Mouse (Mus musculus) lung, postnatal 0 days (tissue): ENCODE results near the gene Ubxn2a. TPM values are rescaled to one million over a fixed set of nuclear protein-coding genes. Genes with fewer than 3 reads are reported as not detected.

ENCODE experiments used
- ATAC-seq: fragments of 200-750 bp; cut with Nextera tagmentation; 2 replicates; pipeline ENCODE4 v1.8.0; 2017; ENCODE audit warnings: moderate library complexity
- DNase-seq: peaks from one replicate; pipeline ENCODE4 v3.0.0-alpha.2; 2016; ENCODE audit warnings: low spot score
- H3K27ac ChIP-seq: fragments of 300-500 bp; sonication (generic); 2 replicates; pipeline ENCODE4 v1.5.1; 2014; ENCODE audit warnings: antibody characterized with exemption, mild to moderate bottlenecking, low read length, mixed read lengths
- H3K27me3 ChIP-seq: fragments of 300-500 bp; sonication (generic); replicated peaks from 2 replicates; pipeline ENCODE4 v1.6.1; 2014; ENCODE audit warnings: low read length, mixed read lengths; ENCODE audit not compliant: insufficient read depth
- H3K36me3 ChIP-seq: fragments of 300-500 bp; sonication (generic); 2 replicates; pipeline ENCODE4 v1.6.1; 2014; ENCODE audit warnings: low read length, mixed read lengths; ENCODE audit not compliant: insufficient read depth
- H3K4me1 ChIP-seq: fragments of 300-500 bp; sonication (generic); 2 replicates; pipeline ENCODE4 v1.6.1; 2014; ENCODE audit warnings: antibody characterized with exemption, low read depth, low read length, mixed read lengths; ENCODE audit not compliant: insufficient read depth
- H3K4me2 ChIP-seq: fragments of 300-500 bp; sonication (generic); replicated peaks from 2 replicates; pipeline ENCODE4 v1.6.1; 2014; ENCODE audit warnings: low read depth, mild to moderate bottlenecking, low read length, moderate library complexity, mixed read lengths
- H3K4me3 ChIP-seq: fragments of 300-500 bp; sonication (generic); 2 replicates; pipeline ENCODE4 v1.5.1; 2014; ENCODE audit warnings: low read depth, low read length
- H3K9ac ChIP-seq: fragments of 300-500 bp; sonication (generic); replicated peaks from 2 replicates; pipeline ENCODE4 v1.6.1; 2014; ENCODE audit warnings: low read depth, mild to moderate bottlenecking
- H3K9me3 ChIP-seq: fragments of 300-500 bp; sonication (generic); 2 replicates; pipeline ENCODE4 v1.6.1; 2016; ENCODE audit warnings: low read length, mixed read lengths
- CTCF ChIP-seq: IDR thresholded peaks from 2 replicates; pipeline ENCODE4 v1.5.1; 2016; ENCODE audit warnings: antibody characterized with exemption, mild to moderate bottlenecking
- EP300 ChIP-seq: IDR thresholded peaks from 2 replicates; pipeline ENCODE4 v1.6.1; 2016; ENCODE audit warnings: antibody characterized with exemption, mild to moderate bottlenecking, control low read depth
- WGBS: fragments of 180-500 bp; shearing (Covaris S2); extraction: QIAGEN DNeasy Blood & Tissue Kit; methylation state at CpG from one replicate; pipeline ENCODE4 v1.1.7; 2014; 5-methylcytosine and 5-hydroxymethylcytosine counted together
- polyA plus RNA-seq: library from polyadenylated mRNA; unstranded; fragments of >200 nt; fragmentation: Nextera tagmentation; extraction: Ambion mirVana; gene quantifications from 2 replicates; pipeline ENCODE4 v1.2.1, GENCODE M21; 2015

Ubxn2a gene
- polyA plus RNA-seq: 30.9 and 32.6 TPM in 2 replicates

- Histone ChIP-seq H3K4me1 (no peaks in the 10 kb centered on the region), H3K27me3 (no peaks in the 10 kb centered on the region), H3K36me3 (no peaks in the 10 kb centered on the region), H3K27ac (peak within 1 kb of the TSS; percentile 93), H3K9ac (peak within 1 kb of the TSS; percentile 79), H3K4me2 (peak within 1 kb of the TSS; percentile 87), H3K4me3 (peak within 1 kb of the TSS; percentile 80), H3K9me3 (no peaks in the 10 kb centered on the region)
- TF ChIP-seq CTCF (peak; percentile 48), EP300 (no peak)
- WGBS: 1% methylated on average over 121 of the region's 125 CpGs
- peak; percentile 96 for ATAC-seq
- DNase-seq: peak; percentile 95
Measured at GRCm38 (mm10) chr12:4906951-4907906, at the start of gene Ubxn2a. Gene Ubxn2a (minus strand): TSS chr12:4907705.

- no peak overlapping the region for H3K4me2 ChIP-seq
- TF ChIP-seq EP300 (no peak), CTCF (no peak)
Measured at GRCm38 (mm10) chr12:4953156-4953555, 45.7 kb upstream of the Ubxn2a start.

GRCm38 (mm10) chr12:4952272-4952671 is 44.8 kb upstream of the Ubxn2a start:
- ATAC-seq (no peak), DNase-seq (no peak)
- H3K9ac ChIP-seq: no peak overlapping the region
- 95% methylated on average over 1 of the region's 1 CpGs for WGBS
- peaks cover 6% of the 10 kb centered on the region; the same call in 1 of the 2 replicates for H3K36me3 ChIP-seq
- TF ChIP-seq EP300: no peak
- no peak for TF ChIP-seq CTCF
- no peaks in the 10 kb centered on the region for H3K9me3 ChIP-seq
- no peaks in the 10 kb centered on the region for H3K4me1 ChIP-seq
- H3K4me2 ChIP-seq: no peak overlapping the region
- H3K27me3 ChIP-seq: no peaks in the 10 kb centered on the region
- H3K27ac ChIP-seq: no peak overlapping the region
- H3K4me3 ChIP-seq: no peak overlapping the region

More at GRCm38 (mm10) chr12:4953156-4953555, 45.7 kb upstream of the Ubxn2a start:
- peaks cover 4% of the 10 kb centered on the region; the same call in 1 of the 2 replicates for H3K36me3 ChIP-seq
- 89% methylated on average over 4 of the region's 4 CpGs for WGBS
- H3K27me3 ChIP-seq: no peaks in the 10 kb centered on the region
- no peak overlapping the region for H3K27ac ChIP-seq
- no peak overlapping the region for H3K9ac ChIP-seq
- H3K4me1 ChIP-seq: no peaks in the 10 kb centered on the region
- no peak for ATAC-seq
- DNase-seq: no peak
- no peak overlapping the region for H3K4me3 ChIP-seq
- H3K9me3 ChIP-seq: no peaks in the 10 kb centered on the region

GRCm38 (mm10) chr12:4930820-4931548 is 23.5 kb upstream of the Ubxn2a start:
- Histone ChIP-seq H3K27me3 (no peaks in the 10 kb centered on the region), H3K4me3 (no peak overlapping the region), H3K9ac (no peak overlapping the region), H3K4me1 (no peaks in the 10 kb centered on the region), H3K27ac (no peak overlapping the region), H3K36me3 (no peaks in the 10 kb centered on the region), H3K4me2 (no peak overlapping the region), H3K9me3 (no peaks in the 10 kb centered on the region)
- TF ChIP-seq CTCF: no peak
- TF ChIP-seq EP300: no peak
- DNase-seq (peak; percentile 19), ATAC-seq (no peak)
- 85% methylated on average over 3 of the region's 3 CpGs for WGBS

GRCm38 (mm10) chr12:4928197-4928596 is 20.7 kb upstream of the Ubxn2a start:
- no peak for TF ChIP-seq CTCF
- peak; percentile 43; the same call in 1 of the 2 replicates for TF ChIP-seq EP300
- H3K9me3 ChIP-seq: no peaks in the 10 kb centered on the region
- ATAC-seq (peak; percentile 85), DNase-seq (peak; percentile 65)
- H3K27ac ChIP-seq: peak overlapping the region; percentile 51; the same call in 1 of the 2 replicates
- H3K4me2 ChIP-seq: no peak overlapping the region
- no peaks in the 10 kb centered on the region for H3K4me1 ChIP-seq
- WGBS: 48% methylated on average over 2 of the region's 2 CpGs
- H3K36me3 ChIP-seq: no peaks in the 10 kb centered on the region
- H3K9ac ChIP-seq: no peak overlapping the region
- H3K4me3 ChIP-seq: no peak overlapping the region
- no peaks in the 10 kb centered on the region for H3K27me3 ChIP-seq
